Mouse (Mus musculus): Measurements from ENCODE around the gene Frem2.

DNA sequence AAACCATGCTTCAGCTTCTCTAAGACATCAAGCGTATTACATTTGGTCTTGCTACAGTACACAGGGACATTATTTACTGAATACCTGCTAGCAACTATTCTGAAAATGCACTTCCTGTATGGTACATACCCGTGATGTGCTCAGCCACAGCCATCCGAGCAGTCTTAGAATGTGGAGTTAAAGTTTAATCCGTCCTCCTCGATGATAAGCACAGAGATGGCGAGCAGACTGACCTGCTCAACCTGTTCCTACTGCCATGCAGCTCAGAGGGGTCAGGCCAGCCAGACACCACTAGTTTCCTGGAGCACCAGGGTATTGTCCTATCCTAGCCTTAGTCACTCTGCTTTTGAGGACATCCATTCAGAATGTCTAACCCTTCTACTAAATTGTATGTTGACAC is 30.6 kb upstream of the Frem2 start:
- TF ChIP-seq EP300 (IDR thresholded peaks at IDR 0.05; ENCODE audit: low read depth) = no peak
- no peak for TF ChIP-seq CTCF (IDR thresholded peaks at IDR 0.05; ENCODE audit: low read depth)

Data from liver, postnatal 0 days (tissue).